Mouse (Mus musculus) heart, postnatal 10 days (tissue): ENCODE measurements at regions not wholly inside any gene's neighbourhood (a gene's known extent, or its start where the extent isn't known, plus 50 kb on each side); places are given as distances from the start of the nearest gene placed in this dataset.

Experiments
- DNase-seq, 2 experiments: peaks; one replicate each; pipeline ENCODE4 v3.0.0; 2021
- intact Hi-C: fragments of 180-260 bp; cut with DNase I; formaldehyde crosslinking; loops from one replicate; pipeline ENCODE4 v1.15.1; 2025

DNA sequence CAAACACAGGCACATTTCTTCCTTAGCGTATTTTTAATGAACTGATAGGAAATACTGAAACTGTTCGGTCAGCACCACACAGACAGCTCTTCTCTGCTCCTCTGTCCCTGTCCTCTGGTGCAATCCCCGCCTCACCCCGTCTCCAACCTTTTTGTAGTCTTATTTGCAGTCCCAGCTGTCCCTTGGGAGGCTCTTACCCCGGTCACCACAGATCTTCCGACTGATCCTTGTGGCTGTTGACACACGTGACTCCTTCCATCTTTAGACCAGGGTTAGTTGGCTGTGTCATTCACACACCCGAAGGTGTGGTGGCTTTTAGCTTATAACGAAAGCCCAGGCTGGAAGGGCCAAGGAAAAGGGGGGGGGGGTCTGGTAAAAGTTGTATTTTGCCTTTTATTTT lies 56.4 kb downstream of the Cyp26a1 start:
- intact Hi-C loops, result no loop called here
- DNase-seq, result no peak

DNA sequence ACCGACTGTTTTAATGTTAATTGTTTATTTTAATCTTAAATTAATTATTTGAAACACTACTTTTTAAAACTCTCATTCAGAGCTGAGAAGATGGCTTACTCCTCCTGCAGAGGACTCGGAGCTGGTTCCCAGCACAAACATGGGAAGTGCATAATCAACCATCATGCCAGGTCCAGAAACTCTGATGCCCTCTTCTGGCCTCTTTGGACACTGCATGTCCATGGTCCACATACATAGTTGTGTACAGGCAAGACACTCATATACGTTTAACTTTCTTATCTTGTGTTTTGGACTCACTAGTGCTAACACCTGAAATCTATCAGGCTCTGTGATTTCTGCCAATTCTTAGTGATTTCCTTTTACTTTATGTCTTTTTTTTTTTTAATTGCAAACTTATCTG lies 57.8 kb downstream of the Cyp26a1 start:
- DNase-seq, result no peak
- intact Hi-C loops, result no loop called here

DNA sequence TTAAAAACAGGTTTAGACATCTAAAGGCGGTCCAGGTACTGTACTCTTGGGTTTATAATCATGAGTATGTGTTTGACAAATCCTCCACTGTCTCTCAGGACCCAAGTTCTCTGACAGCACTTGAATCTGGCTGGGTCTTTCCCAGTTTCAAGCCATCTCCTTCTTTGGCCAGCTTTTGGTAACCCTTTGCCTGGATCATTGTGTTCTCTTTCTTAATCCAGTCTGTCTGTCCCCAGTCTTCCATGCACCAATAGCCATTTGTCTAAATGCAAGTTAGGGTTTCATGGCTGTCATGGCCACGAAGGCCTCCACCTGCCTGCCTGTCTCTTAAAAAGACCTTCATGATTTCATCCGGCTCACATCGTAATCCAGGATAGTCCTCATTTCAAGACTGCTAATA lies 71.8 kb downstream of the Cyp26a1 start:
- DNase-seq, result no peak
- intact Hi-C loops, result no loop called here

DNA sequence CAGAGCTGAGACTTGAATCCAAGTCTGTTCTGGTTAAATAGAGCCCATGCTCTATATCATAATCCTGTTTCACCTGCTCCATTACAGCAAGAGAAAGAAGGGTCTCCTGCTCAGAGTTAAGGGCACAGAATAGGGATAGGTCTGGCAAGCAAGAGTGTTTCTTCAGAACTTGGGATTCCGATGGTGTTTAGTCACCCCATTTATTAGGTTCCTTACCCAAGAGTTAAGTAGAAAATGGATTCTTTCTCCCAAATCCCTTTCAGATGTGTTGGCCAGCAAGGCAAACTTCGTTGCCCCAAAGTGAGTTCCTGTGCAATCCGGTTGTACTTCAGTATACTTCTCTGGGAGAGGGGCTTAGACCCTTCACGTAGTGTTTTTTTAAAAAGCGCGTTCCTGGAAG lies 74.4 kb downstream of the Cyp26a1 start:
- no peak for DNase-seq
- intact Hi-C loops, result no loop called here

DNA sequence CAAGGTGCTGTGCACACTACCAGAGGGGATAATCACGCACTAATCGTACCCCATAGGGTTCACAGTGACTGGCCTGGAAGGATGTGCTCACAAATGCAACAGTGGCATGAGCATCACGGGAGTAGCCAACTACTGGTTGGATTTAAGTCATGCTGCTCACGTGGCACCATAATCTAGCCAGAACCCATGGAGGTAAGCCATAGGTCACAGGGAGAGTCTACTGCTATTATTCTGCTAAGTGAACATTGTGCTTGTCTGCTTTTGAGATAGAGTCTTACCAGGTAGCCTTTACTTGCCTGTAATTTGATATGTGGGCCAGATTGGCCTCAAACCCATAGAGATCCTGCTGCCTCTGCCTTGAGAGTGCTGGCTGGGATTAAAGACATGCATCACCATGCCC lies 77.0 kb downstream of the Cyp26a1 start:
- intact Hi-C loops, result no loop called here
- no peak for DNase-seq

DNA sequence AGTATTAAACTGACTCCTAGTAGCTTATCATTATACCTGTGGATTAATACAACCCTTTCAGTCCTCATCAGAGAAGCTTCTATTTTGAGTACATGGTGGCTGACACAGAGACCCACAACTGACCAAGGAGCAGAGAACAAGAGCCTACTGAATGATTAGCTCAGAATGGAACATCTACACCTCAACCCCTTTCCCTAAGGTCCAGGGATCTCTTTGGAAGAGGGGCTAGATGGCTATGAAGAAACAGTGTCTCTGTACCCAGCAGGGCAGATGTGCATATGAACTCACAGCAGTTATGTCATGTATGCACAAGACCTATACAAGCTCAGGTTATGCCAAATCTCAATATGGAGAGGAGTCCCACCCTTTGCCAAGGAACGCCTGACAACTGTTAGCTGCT lies 77.4 kb downstream of the Cyp26a1 start:
- intact Hi-C loops, result no loop called here
- no peak for DNase-seq

DNA sequence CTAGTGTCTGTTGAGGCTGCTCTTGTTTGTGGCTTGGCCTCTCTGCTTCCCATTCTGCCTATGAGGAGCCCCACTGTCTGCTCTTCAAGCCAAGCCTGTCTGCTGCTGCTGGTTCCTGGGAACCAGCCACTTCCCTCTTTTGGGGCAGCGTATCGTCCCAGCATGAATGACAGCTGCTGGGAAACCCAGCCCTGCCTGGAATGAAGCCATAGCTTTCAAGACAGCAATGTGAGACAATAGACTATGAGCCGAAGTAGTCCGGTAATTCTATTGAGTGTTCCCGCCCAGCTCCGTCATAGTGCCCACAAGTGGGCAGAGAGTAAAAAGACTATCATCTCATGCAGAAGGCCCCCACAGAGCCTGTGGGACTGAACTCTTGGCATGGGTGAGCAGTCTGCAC lies 80.4 kb downstream of the Cyp26a1 start:
- intact Hi-C loops, result no loop called here
- peak; percentile 37 to 41 for DNase-seq

DNA sequence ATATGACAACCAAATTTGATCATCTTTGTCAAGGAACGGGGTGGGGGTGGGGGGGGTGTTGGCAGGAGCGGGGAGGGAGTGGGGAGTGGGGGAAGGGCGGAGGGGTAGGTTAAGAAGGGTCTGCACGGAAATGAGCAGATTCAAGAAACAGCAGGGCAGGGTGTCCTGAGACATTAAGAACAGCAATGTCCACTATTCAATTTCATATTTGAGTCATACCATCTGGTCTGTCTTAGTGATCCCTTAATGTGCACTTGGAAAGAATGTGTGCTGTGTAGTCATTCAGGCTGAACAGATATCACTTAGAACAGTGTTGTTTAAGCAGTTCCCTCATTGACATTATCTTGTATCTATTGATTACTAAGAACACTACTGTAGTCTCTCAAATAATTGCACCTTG lies 81.0 kb downstream of the Cyp26a1 start:
- no peak for DNase-seq
- intact Hi-C loops, result no loop called here

DNA sequence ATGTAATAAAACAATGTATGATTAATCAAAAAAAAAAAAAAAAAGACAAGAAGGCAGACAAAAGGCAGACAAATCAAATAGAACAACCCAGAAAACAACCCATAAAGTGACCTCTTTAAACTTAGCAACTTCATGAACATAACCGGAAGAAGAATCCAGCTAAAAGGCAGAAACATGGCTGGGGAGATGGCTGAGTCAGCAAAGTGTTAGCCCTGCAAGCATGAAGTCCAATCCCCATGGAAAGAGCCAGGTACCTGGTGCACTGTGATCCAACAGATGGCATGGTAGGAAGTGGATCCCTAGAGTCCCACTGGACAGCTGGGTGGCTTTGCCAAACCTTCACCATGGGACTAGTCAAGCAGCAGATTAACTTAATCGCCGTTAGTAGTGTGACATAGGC lies 90.9 kb downstream of the Cyp26a1 start:
- intact Hi-C loops, result no loop called here
- no peak for DNase-seq

DNA sequence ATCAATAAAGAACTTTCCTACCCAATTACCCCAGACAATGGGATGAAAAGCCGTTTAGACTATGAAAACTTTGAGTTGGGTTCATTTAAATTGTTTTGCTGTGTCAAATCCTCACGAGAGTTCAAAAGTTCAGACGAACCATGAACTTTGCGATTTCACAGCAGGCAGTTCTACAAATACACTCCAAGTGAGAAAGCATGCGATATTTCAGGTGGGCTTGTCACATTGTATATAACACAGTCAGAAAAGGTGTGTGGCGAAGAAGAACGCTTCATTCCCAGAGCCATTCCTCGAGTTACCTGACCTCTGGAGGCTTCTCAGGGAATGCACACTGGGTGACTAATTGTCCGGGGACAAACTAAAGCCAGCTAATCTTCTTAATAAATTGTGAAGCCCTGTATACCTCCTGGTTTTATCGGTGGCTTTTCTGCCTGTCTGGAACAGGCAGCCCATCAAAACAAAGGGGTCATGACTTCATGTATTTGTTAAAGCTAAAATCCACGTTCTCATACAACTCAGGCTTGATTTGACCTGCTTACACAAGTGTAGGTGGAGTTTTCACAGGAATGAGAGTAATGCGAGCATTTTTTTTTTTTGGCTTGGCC lies 92.1 kb downstream of the Cyp26a1 start:
- intact Hi-C loops, result no loop called here
- DNase-seq, result no peak

DNA sequence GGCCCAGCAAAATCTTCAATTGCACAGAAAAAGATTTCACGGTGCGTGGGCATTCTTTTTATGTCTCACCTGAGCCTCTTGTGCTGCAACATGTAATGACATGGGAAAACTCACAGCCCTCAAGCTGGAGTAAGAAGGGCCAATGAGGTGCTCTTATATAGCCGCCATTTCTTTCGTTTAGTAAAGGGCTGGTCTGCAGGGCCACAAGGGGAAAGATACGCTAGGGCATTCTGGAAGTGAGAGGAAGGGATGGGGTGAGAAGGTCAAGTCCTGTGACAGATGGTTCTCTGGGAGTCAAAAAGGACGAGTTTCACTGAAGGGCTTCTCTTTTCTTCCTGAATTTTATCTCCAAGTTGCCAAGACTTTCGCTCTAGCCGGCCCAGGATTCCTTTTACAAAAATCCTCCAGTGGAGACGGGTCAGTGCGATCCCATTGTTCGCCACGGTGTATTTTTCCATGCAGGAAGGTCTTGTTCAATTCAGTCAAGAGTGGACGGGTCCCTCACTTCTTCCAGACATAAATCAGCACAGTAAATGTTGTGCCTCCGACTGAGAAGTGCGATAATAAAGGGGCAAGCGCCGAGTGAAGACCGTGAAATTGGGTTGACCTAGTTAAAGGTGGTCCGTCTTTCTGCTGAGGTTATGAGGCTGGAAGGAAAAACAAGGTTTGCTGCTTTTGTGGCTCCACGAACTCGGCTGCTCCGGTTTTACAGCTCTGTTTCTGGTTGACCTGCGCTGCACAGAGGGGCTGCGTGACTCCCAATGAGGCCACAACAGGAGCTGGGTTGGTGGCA lies 92.9 kb downstream of the Cyp26a1 start:
- intact Hi-C loops, result no loop called here
- DNase-seq, result no peak

DNA sequence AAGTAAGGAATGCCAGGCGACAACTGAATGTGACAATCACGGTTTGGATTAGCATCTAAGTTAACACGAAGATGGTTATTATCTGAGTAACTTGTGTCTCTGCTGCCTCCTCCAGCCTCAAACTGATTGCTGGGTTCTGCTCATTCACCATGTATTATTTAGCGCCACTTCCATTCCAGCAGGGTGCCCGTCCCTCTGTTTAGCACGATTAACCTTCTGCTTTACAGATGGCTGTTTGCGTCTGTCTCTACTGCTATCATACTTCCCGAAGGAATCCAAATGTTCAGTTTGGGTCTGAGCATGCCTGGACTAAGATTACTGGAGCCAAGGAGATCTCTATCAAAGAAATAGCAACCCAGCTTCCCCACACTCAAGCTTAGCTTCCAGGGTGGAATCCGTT lies 95.6 kb downstream of the Cyp26a1 start:
- no peak for DNase-seq
- intact Hi-C loops, result no loop called here

DNA sequence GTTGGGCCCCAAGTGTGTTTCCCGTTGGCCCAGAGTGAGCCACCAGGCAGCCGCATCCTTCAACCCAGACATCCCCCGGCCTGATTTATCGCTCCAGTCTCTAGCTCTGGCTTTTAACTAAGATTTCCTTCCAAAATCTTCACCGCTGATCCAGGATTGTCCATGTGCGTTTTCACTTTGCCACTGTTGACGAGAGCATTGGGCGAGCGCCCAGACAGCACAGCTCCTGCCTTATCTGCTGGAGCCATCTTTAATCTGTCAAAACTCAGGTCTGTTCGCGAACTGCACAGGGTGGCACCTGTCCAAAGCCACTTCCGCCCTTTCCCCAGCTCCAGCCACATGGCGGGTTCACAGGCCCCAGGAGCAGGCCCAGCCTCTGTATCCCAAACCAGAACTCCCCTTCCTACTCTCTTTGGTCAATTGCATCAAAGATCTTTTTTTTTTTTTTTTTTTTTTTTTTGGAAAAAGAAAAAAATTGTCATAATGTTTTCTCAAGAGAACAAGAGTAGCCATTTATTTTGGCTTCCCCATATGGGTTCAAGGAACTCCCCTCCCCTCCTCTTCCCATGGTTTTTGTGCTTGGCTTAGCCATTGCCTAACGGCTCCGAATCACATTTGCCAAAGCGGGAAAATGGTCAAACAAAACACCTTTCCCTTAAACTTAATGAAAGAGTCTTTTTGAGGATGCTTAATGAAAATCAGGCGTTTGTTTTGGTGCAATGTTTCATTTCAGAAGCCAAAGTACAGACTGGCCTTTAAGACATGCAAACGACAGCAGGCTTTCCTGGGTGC lies 98.2 kb downstream of the Cyp26a1 start:
- intact Hi-C loops, result no loop called here
- peak; percentile 31 to 32 for DNase-seq

DNA sequence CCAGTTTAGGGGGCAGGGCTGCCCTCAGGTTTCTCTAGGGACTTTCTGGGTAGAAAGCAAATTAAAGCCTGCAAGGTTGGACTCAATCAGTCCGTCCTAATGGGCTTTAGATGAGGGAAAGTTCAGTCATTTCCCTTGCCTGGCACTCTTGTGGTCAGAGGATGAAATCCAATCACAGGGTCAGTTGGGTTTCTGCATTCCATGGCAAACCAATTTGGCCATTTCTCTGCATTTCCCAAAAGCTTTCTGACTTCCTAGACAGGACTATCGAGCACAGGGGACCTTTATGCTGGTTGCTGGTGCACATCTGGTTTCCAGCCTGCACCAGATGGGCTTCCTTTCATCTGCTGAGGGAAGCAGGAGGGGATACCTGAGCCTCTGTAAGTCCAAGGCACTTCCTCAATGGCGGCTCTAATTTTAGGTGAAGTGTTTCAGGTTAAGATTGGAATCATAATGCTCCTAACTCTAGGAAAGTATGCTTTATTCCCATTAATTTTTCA lies 102.6 kb downstream of the Cyp26a1 start:
- intact Hi-C loops, result no loop called here

DNA sequence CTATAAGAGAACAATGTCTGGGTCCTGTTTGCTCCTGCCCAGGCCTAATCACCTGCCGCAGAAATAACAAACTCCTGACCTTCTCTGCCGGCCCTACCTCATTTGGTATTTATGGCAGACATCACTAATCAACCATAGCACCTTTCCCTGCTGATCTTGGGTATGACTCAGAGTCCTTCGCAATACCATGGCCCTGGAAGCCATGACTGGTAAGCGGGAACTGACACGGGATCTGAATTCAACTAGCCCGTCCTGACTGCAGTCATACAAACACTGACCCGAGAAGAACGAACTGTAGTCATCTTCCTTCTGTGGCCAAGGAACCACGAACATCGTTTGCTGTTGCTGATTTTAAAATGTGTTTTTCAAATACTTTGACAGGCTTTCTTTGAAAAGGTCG lies 112.1 kb downstream of the Cyp26a1 start:
- intact Hi-C loops, result no loop called here
- DNase-seq, result no peak

More for the DNA sequence above, 102.6 kb downstream of the Cyp26a1 start:
- no peak for DNase-seq

DNA sequence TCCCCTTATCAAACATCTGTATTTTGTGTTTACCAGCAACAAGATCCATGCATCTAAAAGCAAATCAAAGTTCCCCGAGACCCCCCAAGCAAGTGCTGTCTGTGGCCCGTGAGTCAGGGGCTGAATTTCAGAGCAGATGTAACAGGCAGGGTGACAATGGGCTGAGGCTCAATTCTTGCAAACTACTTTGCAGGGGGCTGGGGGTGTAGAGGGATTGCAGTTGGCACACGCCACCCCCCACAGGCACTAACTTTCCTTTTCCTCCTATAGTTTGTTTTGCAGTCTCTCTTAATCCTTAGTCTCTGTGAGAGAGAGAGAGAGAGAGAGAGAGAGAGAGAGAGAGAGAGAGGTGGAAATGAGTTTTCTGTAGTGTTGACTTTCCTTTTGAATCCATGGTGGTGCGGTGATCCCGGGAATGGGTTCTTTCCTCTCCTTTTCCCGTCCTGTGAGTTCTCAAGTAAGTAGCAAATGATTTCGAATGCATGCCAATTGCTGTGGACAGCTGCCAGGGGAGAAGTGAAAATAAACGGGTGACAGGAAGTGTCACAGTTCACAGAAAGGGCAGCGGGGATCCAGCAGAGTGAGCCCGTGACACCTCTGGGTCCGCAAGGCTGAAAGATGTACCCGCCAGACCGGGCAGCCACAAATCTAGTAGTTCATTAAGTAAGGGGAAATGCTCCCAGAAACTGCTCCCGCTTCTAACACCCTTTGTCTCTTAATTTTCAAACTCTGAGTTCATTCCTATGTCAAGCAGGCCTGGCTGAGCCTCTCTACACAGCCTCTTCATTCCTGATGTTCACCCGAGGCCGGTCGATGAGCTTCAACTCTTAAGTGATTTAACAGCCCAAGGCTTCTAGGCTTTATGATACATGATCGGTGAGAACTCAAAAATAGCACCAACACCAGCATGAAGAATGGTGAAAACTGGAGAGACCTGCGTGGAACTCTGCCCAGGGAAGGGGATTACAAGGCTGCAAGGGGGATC lies 116.8 kb downstream of the Cyp26a1 start:
- DNase-seq, result peak; percentile 55 to 69
- intact Hi-C loops, result no loop called here

DNA sequence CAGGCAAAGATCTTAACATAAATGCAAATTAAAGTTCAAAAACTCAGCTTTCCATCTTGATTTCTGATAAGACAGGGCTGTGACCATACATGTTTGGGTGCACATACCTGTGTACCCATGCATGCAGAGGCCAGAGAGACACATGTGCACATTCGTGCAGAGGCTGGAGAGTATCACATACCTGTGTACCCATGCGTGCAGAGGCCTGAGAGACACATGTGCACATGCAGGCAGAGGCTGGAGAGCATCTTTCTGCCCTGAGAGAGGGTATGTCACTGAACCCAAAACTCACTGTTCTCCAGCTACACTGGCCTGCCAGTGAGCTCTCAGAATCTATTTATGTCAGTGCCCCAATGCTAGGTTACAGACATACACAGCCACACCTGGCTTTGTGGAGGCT lies 118.0 kb downstream of the Cyp26a1 start:
- intact Hi-C loops, result no loop called here
- no peak for DNase-seq

DNA sequence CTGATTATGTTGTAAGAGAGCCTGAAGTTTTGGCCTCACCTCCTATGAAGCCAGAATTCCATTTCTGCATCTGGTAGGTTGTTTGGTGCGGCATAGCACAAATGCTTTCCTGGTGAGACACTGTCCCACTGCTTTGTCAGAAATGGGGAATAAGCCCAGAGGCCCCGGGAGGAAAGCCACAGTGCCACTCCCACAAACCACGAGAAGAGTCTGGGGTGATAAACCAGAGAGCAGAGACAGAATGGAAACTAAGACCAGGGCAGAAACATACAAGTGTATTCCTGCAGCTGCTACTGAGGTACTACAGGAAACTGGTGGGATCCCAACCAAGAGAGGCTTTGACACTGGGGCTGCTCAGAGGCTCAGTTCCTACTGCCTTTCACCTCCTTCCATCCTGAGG lies 123.6 kb downstream of the Cyp26a1 start:
- intact Hi-C loops, result no loop called here
- peak; percentile 11 to 18 for DNase-seq

DNA sequence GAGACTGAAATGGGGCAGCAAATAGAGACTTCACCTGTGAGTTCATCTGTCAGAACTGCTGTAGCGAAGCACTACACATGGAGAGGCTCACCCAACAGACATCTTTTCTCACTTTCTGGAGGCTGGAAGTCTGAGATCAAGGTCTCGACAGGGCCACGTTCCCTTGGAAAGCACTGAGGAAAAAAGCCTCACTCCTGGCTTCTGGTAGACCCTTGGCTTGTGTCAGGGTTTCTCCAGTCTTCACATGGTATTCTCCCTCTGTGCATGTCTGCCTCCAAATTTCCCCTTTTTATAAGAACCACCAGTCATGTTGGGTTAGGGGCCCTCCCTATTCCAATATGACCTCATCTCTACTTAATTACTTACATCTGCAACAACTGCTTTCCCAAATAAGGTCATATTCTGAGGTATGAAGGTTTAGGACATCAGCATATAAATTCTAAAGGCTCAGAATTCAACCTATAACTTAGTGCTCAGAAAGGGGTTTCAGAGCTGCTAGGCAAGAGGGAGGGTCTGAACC lies 124.1 kb downstream of the Cyp26a1 start:
- peak; percentile 5 to 12 for DNase-seq
- intact Hi-C loops, result no loop called here

DNA sequence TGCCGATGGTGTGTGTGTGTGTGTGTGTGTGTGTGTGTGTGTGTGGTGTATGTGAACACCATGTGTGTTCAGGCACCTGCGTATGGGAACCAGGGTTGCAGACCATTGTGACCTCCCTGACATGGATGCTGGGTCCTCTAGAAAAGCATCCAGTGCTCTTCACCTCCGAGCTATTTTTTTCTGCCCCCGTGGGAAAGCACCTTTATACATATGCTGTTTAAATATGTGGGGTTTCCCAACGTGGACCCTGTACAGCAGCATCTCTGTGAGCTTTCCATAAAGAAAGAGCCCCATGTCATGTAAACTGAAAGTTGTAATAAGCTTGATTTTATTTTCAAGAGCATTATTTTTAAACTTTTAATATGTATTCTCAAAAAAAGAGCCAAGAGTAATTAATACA lies 126.6 kb downstream of the Cyp26a1 start:
- DNase-seq, result no peak
- intact Hi-C loops, result no loop called here
